Mouse (Mus musculus): ENCODE data around the gene Ctnna2.

Ctnna2 gene

GRCm38 (mm10) chr6:77050193-77050592, 929.3 kb downstream of the Ctnna2 start:
- ChIA-PET CTCF (interaction anchor here in 1 of 4 experiments (1.2 kb wide), 1 partner anchor 8 kb away, joined by 4 read pairs; no protein-coding TSS in a partner anchor), POLR2A (interaction anchor here in 1 of 4 experiments (1.0 kb wide), 1 partner anchor 66 kb away, joined by 4 read pairs; no protein-coding TSS in a partner anchor)

DNA sequence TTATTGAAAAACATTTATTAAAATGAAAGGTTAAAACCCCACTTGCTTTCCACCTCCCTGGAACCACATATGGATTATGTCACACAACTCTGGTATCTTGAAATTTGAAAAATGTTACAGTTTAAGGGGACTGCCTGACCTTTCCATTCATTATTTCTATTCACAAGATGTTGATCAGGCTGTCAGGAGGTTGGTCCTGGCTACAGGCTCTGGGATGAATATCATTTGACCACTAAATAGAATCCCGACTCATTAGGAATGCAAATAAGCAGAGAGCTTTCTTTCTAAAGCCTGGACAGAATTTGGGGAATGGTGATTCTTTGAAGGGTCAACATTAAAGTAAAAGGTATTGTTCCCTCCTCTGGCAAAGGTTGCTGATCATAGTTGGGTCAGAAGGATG, 931.9 kb downstream of the Ctnna2 start:
- POLR2A ChIA-PET = no interaction called here
- CTCF ChIA-PET = no interaction called here

DNA sequence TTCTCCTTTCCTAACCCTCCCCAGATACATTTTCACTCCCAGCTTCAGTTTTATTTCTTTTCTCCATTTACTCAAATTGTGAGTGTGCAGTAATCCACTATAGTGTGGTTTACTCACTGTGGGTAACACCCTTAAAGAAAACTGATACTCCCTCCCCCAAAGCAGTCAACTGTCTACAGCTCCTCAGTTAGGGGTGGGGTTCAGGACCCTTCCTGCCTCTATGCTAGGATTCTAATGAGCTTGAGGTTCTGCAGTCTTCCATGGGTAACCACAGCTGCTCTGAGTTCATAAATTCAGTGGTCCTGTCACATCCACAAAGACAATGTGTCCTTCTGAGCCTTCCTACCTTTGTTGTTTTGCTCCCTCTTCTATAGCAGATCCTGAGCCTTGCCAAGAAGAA, 954.4 kb downstream of the Ctnna2 start:
- ChIA-PET POLR2A (no interaction called here), CTCF (no interaction called here)

GRCm38 (mm10) chr6:77013194-77013593, 966.3 kb downstream of the Ctnna2 start:
- ChIA-PET POLR2A (no interaction called here), CTCF (no interaction called here)

DNA sequence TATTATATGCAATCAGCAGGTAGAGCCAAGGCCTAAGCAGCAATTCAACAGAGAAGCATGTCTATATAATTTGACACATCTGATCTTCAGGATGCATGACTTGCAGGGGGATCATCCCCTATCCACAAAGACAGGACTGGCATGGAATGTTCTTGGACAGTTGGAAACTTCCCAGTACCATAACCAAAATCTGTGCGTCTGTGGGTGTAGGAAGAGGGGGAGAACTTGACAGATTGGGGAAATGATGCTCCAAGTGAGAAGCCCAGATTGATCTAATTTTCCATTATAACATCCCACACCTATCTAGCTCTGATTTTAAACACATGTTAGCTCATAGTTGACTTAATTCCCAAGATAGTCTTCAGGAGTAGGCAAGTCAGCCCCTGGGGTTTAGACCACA, 968.5 kb downstream of the Ctnna2 start:
- POLR2A ChIA-PET = no interaction called here

DNA sequence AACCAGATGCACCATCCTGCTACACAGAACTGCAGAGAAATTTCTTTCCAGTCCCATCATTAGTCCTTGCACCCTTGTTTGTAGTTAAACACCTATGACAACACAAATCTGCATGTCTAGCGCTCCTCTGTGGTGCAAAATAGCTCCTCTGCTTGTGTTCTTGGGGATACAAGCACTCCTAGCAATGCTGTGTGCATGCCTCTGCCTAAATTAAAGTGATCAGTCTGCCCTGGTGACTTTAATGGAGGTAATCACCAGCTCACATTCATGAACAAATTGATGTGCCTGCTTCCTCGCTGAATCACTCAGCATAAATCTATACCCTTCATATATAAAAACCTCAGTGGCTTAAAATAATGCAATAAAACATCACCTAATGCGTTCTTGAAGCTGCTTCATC, 987.4 kb downstream of the Ctnna2 start:
- ChIA-PET CTCF (no interaction called here), POLR2A (interaction anchor here in 1 of 4 experiments (0.5 kb wide), 1 partner anchor 57 kb away, joined by 3 read pairs; no protein-coding TSS in a partner anchor)

More for the DNA sequence above, 968.5 kb downstream of the Ctnna2 start:
- CTCF ChIA-PET = no interaction called here

DNA sequence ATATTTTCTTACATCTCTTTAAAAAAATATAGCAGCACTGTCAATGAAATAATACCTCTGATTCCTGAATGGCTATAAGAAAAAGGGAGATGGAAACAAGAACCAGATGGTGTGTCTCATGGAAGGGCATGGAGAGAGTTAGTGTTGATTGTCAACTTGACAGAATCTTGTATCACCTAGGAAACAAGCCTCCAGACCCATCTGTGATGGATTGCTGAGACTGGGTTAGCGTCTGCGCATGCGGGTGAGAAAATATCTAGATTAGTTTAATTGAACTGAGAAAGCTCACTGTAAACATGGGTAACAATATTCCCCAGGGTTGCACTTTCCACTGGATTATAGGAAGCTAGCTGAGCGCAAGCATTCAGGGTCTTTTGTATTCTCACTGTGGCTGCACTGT, 994.7 kb downstream of the Ctnna2 start:
- ChIA-PET CTCF (no interaction called here), POLR2A (interaction anchor here in 2 of 4 experiments (0.6 to 0.8 kb wide), 2 partner anchors 66 to 243 kb away, joined by 3 to 4 read pairs; no protein-coding TSS in a partner anchor)

GRCm38 (mm10) chr6:76981651-76982050, 997.8 kb downstream of the Ctnna2 start:
- ChIA-PET POLR2A (no interaction called here), CTCF (no interaction called here)

DNA sequence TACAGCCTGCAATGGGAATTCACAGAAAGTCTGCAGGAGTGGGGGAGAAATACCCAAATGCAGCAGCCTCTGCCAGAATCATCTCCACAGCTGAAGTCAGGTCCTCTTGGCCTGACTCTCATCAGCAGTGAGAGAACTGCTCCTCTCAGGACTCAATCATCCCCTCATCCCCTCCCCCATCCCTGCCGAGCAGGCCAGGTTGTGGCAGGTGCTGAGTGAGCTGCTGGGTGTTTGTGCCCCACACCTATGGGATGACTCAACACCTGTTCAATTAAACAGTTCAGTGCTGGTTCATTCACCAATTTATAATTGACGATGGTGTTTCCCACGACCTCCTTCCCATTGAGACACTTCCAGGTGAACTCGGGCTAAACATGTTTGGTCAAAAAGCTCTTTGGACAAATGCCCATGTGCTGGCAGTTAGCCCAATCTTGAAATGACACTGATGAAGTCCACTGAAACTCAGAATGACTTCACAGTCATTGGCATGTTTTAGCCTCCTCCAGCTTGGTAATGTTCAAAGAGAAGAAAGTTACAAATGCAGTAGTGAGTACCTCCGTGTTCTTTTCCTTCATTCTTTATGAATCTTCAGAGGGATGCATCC, 1000.1 kb downstream of the Ctnna2 start:
- POLR2A ChIA-PET = no interaction called here
- CTCF ChIA-PET = no interaction called here

GRCm38 (mm10) chr6:76977817-76978216, 1001.7 kb downstream of the Ctnna2 start:
- POLR2A ChIA-PET = no interaction called here
- CTCF ChIA-PET = no interaction called here

DNA sequence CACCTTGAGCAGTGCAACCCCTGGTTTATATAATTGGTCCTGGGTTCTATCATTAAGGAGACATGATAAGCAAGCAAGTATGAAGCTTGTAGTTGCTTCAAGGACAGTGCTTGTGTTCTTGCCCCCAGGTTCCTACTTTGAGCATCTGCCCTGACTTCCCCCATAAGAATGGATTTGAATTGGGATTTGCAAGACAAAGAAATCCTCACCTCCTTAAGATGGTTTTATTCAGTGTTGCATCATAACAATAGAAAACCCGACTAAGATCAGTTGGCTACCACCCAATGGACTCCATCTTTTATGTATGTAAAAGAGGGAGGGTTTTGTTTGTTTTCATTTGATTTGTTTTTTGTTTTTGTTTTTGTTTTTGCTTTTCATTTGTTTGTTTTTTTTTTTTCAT, 1005.2 kb downstream of the Ctnna2 start:
- POLR2A ChIA-PET = no interaction called here
- CTCF ChIA-PET = no interaction called here

GRCm38 (mm10) chr6:76964998-76965432, 1014.5 kb downstream of the Ctnna2 start:
- ChIA-PET POLR2A (no interaction called here), CTCF (no interaction called here)

GRCm38 (mm10) chr6:76908086-76908485, 1071.4 kb downstream of the Ctnna2 start:
- ChIA-PET CTCF (no interaction called here), POLR2A (no interaction called here)

DNA sequence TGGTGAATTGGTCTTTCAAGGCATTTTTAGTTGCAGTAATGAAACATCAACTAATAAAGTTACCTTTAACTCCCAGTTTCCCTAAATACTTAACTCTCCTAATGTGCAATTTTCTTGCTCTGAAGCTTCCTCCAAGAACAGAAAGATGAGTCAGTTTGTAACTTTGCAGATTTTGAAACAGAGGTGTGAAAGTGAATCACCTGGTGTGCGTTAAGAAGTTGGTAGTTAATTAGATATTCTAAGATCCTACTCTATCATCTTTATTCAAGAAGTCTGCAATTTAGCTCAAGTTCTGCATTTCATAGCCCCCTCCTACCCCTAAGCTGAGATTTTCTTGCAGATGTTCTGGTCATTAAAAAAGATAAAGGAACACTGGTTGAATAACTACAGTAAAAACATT, 1082.3 kb downstream of the Ctnna2 start:
- POLR2A ChIA-PET = no interaction called here
- CTCF ChIA-PET = no interaction called here
